Mouse (Mus musculus): ENCODE measurements at regions not wholly inside any gene's neighbourhood (a gene's known extent, or its start where the extent isn't known, plus 50 kb on each side); places are given as distances from the start of the nearest gene placed in this dataset.
"Not testable (repeated sequence)": the region's sequence is repeated elsewhere in the genome, so short reads cannot be mapped to it uniquely, and the experiment has no call there.

DNA sequence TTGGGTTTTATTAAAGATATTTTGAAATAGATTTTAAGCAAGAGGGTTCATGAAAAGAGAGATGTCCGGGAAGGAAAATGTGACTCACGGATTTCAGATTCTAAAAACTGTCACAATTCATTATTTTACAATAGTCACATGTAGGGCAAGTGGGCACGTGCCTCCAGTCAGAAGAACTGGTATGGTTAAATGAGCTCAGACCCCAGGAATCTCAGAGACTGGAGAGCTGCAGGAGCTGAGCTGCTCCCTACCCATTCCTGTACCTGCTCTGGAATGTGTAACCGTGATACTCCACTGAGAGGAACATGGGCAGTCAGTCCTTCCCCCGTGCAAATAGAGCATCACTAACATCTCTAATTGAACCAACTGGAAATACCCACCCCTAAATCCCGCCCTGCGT, 372.9 kb downstream of the Kif2b start:
- no peak for DNase-seq
- TF ChIP-seq CTCF (IDR thresholded peaks at IDR 0.05; ENCODE audit: insufficient read depth, low read length), result no peak
- no peak for TF ChIP-seq POLR2A (IDR thresholded peaks at IDR 0.05; ENCODE audit: borderline replicate concordance, extremely low read depth, low read depth, low read length)
- Histone ChIP-seq H3K4me3 (replicated peaks; ENCODE audit: extremely low read depth, low read depth, low read length) (no peak overlapping the region), H3K4me1 (ENCODE audit: control insufficient read depth, insufficient read depth, low read length) (no peaks in the 10 kb centered on the region)
- WGBS, result 54% methylated on average over 7 of the region's 7 CpGs

DNA sequence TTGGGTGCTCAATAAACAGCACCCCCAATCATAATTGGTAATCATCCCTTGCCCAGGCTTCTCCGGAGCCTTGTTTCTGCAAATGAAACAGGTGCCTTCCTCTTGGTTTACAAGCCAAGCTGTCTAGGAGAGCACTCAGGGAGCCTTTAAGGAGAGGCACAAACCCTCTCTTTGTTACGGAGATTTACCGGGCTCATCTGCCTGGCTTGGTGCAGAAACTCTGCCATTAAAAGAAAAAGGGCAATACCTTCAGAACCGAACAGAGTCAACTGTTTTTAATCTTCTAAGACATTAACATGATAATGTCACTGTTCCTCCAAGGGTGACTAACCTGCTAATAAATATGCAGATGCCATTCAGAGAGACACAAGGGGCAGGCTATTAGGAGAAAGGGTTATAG, 380.5 kb downstream of the Kif2b start:
- Histone ChIP-seq H3K4me1 (ENCODE audit: control insufficient read depth, insufficient read depth, low read length) (no peaks in the 10 kb centered on the region), H3K4me3 (replicated peaks; ENCODE audit: extremely low read depth, low read depth, low read length) (no peak overlapping the region)
- DNase-seq, result no peak
- TF ChIP-seq POLR2A (IDR thresholded peaks at IDR 0.05; ENCODE audit: borderline replicate concordance, extremely low read depth, low read depth, low read length) (no peak), CTCF (IDR thresholded peaks at IDR 0.05; ENCODE audit: insufficient read depth, low read length) (no peak)
- WGBS, result 34% methylated on average over 4 of the region's 4 CpGs

DNA sequence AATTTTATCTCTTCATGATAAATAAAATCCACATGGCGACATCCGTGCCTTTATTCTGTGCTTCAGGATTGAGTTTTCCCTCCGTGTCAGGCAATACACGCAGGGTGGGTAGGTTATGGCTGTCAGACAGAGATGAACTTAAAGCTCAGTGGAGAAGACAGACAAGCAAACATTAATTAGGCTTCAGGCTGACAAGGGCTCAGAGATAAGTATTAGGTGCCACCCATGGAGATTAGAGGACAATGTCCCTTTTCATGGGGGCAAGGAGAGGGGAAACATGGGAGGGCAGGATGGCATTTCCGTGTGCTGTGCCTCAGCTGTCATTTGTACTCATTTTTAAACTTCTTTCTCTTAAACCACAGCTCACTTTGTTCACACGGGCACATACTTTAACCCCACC, 381.0 kb downstream of the Kif2b start:
- Histone ChIP-seq H3K4me1 (ENCODE audit: control insufficient read depth, insufficient read depth, low read length) (no peaks in the 10 kb centered on the region), H3K4me3 (replicated peaks; ENCODE audit: extremely low read depth, low read depth, low read length) (no peak overlapping the region)
- 29% methylated on average over 6 of the region's 6 CpGs for WGBS
- DNase-seq, result no peak
- TF ChIP-seq CTCF (IDR thresholded peaks at IDR 0.05; ENCODE audit: insufficient read depth, low read length), result no peak
- no peak for TF ChIP-seq POLR2A (IDR thresholded peaks at IDR 0.05; ENCODE audit: borderline replicate concordance, extremely low read depth, low read depth, low read length)

GRCm38 (mm10) chr11:91167336-91167735, 410.0 kb downstream of the Kif2b start:
- not testable (repeated sequence) for H3K4me1 ChIP-seq (ENCODE audit: control insufficient read depth, insufficient read depth, low read length); DNase-seq; H3K4me3 ChIP-seq (replicated peaks; ENCODE audit: extremely low read depth, low read depth, low read length)
- 50% methylated on average over 2 of the region's 2 CpGs for WGBS

DNA sequence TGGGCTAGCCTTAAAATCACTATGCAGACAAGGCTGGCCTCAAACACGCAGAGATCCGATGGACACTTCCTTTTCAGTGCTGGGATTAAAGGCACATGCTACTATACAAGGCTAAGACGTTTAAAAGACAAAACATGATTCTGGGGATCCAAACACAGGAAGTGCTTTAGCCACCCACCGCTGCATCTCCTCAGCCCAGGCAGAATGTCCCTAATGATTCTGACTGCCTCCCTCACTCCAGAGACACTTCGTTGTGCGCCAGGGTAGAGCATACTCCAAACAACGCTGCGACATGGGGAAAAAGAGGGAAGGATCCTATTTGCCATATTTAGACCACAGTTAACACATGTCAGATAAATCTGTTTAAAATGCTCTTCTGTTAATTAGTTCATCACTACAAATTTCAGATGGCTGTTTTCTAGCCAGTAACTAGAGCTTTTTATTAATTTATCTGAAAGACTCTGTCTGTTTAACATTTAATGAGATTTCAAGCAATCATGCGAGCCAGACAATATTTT, 443.5 kb downstream of the Kif2b start:
- H3K4me1 ChIP-seq (ENCODE audit: control insufficient read depth, insufficient read depth, low read length), result no peaks in the 10 kb centered on the region
- no peak overlapping the region for H3K4me3 ChIP-seq (replicated peaks; ENCODE audit: extremely low read depth, low read depth, low read length)
- TF ChIP-seq CTCF (IDR thresholded peaks at IDR 0.05; ENCODE audit: insufficient read depth, low read length) (no peak), POLR2A (IDR thresholded peaks at IDR 0.05; ENCODE audit: borderline replicate concordance, extremely low read depth, low read depth, low read length) (no peak)
- WGBS, result 55% methylated on average over 9 of the region's 9 CpGs
- DNase-seq, result no peak

DNA sequence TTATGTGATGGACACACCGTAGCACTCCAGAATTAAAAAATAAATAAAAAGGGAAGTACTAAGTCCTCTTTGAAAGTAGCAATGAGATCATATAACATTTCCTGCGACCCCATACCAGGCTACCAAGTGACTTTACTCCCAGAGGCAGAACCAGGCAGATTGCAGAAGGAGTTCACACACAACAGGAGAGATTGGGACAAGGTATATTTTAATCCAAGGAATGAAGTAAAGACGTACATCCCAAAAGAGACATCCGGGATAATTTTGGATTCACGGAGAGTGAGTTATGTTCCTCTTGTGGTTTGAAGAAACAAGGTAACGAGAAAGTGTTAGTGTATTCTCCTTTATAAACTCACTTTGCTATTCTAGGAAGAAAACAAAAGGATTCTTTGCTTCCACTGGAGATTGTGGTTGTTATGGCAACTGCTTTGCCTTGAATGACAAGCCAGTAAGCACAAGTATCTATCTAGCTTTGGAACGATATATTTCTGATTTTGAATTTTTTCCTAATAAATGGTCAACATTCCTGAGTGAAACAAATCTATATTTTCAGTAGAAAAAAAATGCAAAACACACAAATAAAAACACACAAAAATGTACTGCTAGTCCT, 444.5 kb downstream of the Kif2b start:
- DNase-seq, result no peak
- 76% methylated on average over 7 of the region's 7 CpGs for WGBS
- H3K4me3 ChIP-seq (replicated peaks; ENCODE audit: extremely low read depth, low read depth, low read length), result no peak overlapping the region
- no peaks in the 10 kb centered on the region for H3K4me1 ChIP-seq (ENCODE audit: control insufficient read depth, insufficient read depth, low read length)
- TF ChIP-seq POLR2A (IDR thresholded peaks at IDR 0.05; ENCODE audit: borderline replicate concordance, extremely low read depth, low read depth, low read length) (no peak), CTCF (IDR thresholded peaks at IDR 0.05; ENCODE audit: insufficient read depth, low read length) (no peak)

DNA sequence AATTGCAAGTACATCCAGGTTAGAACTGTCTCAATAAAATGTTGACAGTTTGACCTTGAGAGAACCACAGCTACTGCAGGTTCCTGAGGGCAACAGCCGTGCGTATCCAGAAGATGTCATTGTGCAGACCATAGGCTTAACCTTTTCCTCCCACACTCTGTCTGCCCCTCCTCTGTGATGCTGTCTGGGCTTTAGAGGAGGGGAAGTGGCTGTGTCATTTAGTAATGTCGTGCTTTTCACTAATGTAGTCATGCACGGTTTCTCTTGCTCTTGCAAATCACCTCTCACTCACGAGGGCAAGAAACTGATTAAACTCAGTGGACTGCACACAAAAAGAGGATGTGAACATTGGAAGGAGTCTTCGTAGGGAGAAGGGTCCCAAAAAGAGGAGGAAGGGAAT, 443.8 kb upstream of the Tom1l1 start:
- TF ChIP-seq POLR2A (IDR thresholded peaks at IDR 0.05; ENCODE audit: borderline replicate concordance, extremely low read depth, low read depth, low read length) (no peak), CTCF (IDR thresholded peaks at IDR 0.05; ENCODE audit: insufficient read depth, low read length) (no peak)
- no peak for DNase-seq
- WGBS, result 37% methylated on average over 6 of the region's 6 CpGs
- Histone ChIP-seq H3K4me1 (ENCODE audit: control insufficient read depth, insufficient read depth, low read length) (no peaks in the 10 kb centered on the region), H3K4me3 (replicated peaks; ENCODE audit: extremely low read depth, low read depth, low read length) (no peak overlapping the region)

- H3K4me1 ChIP-seq (ENCODE audit: control insufficient read depth, insufficient read depth, low read length), result no peaks in the 10 kb centered on the region
- DNase-seq, result no peak
- H3K4me3 ChIP-seq (replicated peaks; ENCODE audit: extremely low read depth, low read depth, low read length), result no peak overlapping the region
- TF ChIP-seq CTCF (IDR thresholded peaks at IDR 0.05; ENCODE audit: insufficient read depth, low read length) (no peak), POLR2A (IDR thresholded peaks at IDR 0.05; ENCODE audit: borderline replicate concordance, extremely low read depth, low read depth, low read length) (no peak)
- WGBS, result 59% methylated on average over 5 of the region's 5 CpGs
Measured at GRCm38 (mm10) chr11:91098186-91098585, 410.0 kb upstream of the Tom1l1 start.

DNA sequence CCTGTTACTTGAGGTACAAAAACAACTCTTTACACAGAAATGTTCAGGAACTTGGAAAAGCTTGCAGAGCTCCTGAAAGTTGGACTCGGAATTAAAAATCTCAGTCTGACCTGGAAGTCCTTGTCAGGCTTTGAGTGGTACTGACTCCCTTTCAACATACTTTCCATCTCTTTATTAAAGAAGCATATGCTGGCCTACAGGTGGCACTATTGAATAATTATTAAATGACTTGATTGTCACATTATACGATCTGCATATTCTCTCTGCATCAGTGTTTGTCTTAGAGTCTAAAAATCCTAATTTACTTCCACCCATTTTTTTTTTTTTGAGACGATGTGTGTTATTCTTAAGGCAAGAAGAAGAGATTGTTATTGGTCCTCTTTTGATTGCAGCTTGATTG, 409.4 kb upstream of the Tom1l1 start:
- 50% methylated on average over 3 of the region's 3 CpGs for WGBS
- no peak for TF ChIP-seq POLR2A (IDR thresholded peaks at IDR 0.05; ENCODE audit: borderline replicate concordance, extremely low read depth, low read depth, low read length)
- no peak for TF ChIP-seq CTCF (IDR thresholded peaks at IDR 0.05; ENCODE audit: insufficient read depth, low read length)
- no peak for DNase-seq
- no peak overlapping the region for H3K4me3 ChIP-seq (replicated peaks; ENCODE audit: extremely low read depth, low read depth, low read length)
- no peaks in the 10 kb centered on the region for H3K4me1 ChIP-seq (ENCODE audit: control insufficient read depth, insufficient read depth, low read length)

DNA sequence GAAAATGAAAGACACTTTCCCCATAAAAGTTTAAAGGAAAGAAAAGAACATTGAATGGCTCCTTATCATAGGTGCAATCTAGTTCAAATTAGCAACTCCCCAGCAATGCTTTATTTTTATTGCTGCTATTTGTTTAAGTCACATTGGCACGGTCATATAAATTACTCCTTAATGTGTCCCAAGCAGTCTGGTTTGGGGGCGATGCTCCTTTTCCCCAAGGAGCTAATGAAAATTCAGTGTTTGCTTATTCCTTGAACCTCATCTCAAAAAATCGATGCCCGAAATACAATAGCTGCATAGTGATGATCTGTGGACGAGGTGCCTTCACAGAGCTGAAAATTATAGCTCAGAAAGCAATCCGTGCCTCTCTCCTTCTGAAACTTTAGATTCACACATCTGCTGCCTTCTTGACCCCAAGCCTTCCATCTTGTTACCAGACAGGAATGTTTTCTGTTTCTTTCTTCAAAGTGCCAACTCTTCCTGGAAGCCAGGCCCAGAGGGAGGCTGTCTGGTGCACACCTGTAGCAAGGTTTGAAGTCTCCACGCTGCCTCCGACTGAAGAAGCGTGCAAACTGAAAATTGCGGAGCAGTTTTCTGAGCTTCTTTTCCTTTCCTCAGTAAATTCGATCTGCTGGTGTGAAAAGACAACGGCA, 408.0 kb upstream of the Tom1l1 start:
- WGBS, result 50% methylated on average over 12 of the region's 12 CpGs
- TF ChIP-seq POLR2A (IDR thresholded peaks at IDR 0.05; ENCODE audit: borderline replicate concordance, extremely low read depth, low read depth, low read length) (no peak), CTCF (IDR thresholded peaks at IDR 0.05; ENCODE audit: insufficient read depth, low read length) (no peak)
- DNase-seq, result no peak
- H3K4me1 ChIP-seq (ENCODE audit: control insufficient read depth, insufficient read depth, low read length), result no peaks in the 10 kb centered on the region
- H3K4me3 ChIP-seq (replicated peaks; ENCODE audit: extremely low read depth, low read depth, low read length), result no peak overlapping the region
